Mouse (Mus musculus) heart, postnatal 10 days (tissue): ENCODE results near the gene Gpr19. TPM values are rescaled to one million over a fixed set of nuclear protein-coding genes. Genes with fewer than 3 reads are reported as not detected.

Source experiments
- DNase-seq, 2 experiments: peaks; one replicate each; pipeline ENCODE4 v3.0.0; 2021
- intact Hi-C: fragments of 180-260 bp; cut with DNase I; formaldehyde crosslinking; loops from one replicate; pipeline ENCODE4 v1.15.1; 2025
- total RNA-seq, 2 experiments: library from RNA; stranded (reverse); gene quantifications; 2 replicates each; pipeline ENCODE4 v1.2.3; 2021

Gene Gpr19
- 1 to 10 TPM; 4.3 to 4.8 TPM for total RNA-seq

DNA sequence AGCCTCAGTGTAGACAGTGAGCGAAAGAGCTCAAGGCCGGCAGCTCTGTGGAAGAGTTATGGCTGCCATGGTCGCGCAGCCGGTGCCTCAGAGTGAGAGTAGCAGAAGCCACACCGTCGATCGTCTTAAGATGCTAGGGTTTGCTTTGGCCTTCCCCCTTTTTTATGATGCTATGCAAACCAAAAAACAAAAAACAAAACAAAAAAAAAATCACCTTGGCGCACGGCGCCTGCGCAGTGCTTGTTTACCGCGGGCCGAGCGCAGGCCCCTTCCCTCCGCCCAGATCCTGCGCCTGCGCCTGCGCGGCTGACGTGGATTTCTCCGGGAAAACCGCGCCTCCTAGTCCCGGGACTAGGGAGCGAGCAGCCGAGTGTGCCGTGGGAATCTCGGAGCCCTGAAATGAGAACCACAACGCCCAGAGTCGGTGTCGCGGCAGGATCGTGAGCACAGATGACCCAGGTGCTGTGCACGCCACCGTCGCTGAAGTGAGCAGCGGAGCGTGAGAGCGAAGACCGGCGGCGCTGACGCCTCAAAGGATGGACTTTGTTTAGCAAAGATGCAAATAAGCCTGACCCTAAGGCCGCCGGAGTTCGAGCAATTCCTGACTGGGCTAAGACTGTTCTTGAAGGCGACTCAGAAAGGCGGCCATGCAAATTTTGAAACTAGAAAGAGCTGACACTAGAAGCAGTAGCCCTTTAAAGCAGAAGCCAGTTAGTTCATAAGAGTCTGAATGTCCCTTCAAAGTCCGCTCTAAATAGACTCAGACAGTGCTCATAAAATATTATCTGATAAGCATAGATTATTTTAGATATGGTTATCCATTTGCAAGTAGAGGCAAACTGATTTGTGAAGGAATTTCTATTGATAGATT, at the start of gene Gpr19:
Gene Gpr19, minus strand, starts transcription at position 484 of the 871 bp plus-strand sequence.
- peak; percentile 93 to 95 for DNase-seq
- intact Hi-C loops = loop anchor here (1.0 to 2.0 kb wide), 2 partner anchors 22 to 48 kb away; partner anchors contain the start of gene Cdkn1b

DNA sequence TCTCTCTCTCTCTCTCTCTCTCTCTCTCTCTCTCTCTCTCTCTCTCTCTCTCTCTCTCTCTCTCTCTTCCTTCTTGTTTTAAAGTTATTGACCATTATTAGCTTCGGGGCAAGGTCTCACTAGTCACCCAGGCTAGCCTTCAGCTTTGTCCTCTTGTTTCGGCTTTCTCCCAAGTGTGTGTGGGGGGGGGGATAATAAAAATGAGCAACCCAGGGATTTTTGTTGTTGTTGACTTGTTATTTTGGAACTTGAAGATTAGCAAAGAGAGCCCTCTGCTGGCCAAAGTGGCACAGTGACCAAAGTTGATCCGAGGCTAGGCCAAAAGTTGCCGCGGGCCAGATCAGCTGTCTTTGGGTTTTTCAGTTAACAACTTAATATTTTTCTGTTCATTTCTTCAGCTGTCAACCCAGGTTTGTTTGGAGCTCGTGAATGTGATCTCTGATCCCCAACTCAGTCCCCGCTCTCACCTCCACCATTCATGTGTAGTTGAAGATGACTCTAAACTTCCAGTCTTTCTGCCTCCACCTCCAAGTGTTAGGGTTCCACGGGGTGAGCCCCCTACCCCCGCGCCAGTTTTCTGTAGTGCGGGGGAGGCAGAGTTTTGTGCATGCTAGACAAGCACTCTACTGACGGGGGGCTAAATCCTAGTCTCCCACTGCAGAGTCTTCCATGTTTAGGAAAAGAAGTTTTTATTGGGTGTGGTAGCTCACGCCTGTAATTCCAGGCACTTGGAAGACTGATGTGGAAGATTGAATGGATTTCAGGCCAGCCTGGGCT, 49.1 kb upstream of the Gpr19 start:
- intact Hi-C loops = loop anchor here (2.0 to 10.0 kb wide), 5 partner anchors 27 to 523 kb away; partner anchors contain the start of genes Cdkn1b and Gpr19
- peak; percentile 74 to 83 for DNase-seq

DNA sequence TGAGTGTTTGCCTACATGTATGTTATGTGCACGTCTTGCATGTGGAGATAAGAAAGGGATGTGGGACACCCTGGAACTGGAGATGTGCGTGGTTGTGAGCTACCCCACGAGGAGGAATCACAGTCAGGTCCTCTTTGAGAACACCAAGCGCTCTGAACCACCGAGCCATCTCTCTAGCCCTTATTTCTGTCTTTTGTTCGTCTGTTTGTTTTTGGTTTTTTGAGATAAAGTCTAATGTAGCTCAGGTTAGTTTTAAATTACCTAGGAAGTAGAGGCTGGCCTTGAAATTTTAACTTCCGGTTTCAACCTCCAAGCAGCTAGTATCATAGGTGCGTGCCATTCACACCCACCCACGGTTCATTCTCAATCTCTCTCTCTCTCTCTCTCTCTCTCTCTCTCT, 48.5 kb upstream of the Gpr19 start:
- no peak for DNase-seq
- intact Hi-C loops = loop anchor here (2.0 to 10.0 kb wide), 5 partner anchors 26 to 522 kb away; partner anchors contain the start of genes Cdkn1b and Gpr19

DNA sequence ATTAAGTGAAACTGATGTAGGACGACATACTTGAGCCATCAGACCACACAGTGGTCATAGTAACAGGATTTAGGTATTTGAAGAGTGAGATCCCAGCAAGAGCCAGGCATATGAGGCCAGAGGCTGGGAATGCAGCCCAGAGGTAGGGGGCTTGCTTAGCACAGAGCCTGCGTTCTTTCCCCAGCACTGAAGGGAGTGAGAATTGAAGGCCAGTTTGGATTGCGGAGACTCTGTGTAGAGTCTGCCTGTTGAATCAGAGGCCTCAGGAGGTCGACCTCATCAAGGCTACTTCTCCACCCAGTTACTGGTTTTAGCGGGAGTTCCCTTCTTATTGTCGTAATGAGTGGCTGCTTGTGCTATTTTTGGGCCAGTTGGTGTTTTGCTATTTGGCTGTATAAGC, 47.7 kb upstream of the Gpr19 start:
- DNase-seq = no peak

DNA sequence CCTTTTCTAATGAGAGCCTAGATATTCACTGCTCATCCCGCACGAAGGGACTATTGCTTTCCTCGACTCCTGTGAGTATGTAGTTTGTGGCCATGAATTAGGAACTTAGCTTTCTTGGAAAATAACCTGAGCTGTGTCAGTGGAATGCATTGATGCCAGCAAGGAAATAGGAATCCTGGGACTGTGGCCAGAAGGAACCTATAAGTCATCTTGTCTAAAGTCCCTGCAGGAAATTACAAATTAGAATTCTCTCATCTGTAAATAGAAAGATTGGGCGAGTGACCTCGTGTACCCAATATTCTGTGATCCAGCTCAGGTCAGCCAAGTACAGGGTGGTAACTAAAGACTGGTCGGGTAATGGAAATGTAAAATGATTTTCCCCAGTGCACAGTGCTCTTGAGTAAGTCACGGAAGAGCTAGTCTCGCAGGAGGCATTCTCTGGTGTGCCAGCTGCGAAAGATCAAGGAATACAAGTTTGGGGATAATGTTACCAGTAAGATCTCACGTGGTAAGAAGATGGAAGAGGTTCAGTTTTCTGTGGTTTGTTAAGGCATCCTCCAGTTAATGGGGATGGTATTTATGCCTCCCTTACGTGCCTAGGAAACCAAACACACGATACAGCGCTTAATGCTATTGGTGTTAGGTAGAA, 45.5 kb upstream of the Gpr19 start:
- intact Hi-C loops = loop anchor here (10.0 kb wide), 1 partner anchor 519 kb away; no protein-coding TSS in a partner anchor
- no peak for DNase-seq

More for the DNA sequence above, 47.7 kb upstream of the Gpr19 start:
- intact Hi-C loops = loop anchor here (2.0 to 10.0 kb wide), 5 partner anchors 25 to 521 kb away; partner anchors contain the start of genes Cdkn1b and Gpr19

DNA sequence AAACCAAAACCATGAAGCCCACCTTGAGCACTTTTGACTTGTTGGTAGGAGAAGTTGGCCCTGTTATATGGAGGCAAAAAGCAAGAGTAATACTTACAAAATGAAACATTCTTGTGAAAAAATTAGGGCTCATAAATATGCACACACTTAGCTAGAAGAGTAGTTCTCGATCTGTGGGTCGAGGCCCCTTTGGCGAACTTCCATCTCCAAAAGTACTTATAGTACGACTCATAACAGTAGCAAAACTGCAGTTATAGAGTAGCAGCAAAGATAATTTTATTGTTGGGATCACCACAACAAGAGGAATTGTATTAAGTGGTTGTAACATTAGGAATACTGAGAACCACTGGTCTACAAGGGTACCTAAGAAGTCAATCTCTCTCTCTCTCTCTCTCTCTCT, 41.4 kb upstream of the Gpr19 start:
- intact Hi-C loops = loop anchor here (10.0 kb wide), 1 partner anchor 515 kb away; no protein-coding TSS in a partner anchor

DNA sequence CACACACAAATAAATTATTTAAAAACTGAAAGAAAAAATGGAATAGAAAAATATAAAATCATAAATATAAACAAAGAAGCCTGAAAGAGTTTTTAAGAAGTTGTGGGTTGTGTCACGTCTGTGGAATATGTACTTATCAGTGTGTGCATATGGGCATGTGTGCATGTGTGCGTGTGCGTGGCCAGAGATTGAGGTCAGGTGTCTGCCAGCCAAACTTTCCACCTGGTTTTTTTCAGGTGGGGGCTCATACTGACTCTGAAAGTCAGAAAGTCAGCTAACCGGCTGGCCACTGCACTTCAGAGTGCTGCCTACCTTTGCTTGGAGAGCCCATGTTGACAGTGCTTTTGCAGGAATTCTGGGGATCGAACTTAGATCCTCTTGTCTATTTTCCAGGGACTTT, 35.9 kb upstream of the Gpr19 start:
- DNase-seq = no peak
- intact Hi-C loops = no loop called here

More for the DNA sequence above, 41.4 kb upstream of the Gpr19 start:
- DNase-seq = no peak

DNA sequence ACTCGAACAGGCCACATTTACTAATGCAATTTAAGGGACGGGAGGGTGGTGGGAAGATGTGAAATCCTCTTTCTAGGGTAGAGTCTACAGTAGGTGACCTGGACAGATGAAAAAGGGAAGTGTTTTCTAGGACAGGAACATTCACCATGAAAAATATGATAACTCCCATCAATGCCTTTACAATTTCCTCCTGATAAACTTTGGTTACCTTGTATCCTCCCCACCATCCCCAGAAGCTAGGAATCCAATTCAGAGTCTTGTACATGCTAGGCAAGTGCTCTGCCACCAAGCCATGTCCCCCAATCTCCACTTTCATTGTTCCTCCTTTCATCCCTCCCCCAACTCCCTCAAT, 34.8 kb upstream of the Gpr19 start:
- DNase-seq = no peak
- intact Hi-C loops = no loop called here

DNA sequence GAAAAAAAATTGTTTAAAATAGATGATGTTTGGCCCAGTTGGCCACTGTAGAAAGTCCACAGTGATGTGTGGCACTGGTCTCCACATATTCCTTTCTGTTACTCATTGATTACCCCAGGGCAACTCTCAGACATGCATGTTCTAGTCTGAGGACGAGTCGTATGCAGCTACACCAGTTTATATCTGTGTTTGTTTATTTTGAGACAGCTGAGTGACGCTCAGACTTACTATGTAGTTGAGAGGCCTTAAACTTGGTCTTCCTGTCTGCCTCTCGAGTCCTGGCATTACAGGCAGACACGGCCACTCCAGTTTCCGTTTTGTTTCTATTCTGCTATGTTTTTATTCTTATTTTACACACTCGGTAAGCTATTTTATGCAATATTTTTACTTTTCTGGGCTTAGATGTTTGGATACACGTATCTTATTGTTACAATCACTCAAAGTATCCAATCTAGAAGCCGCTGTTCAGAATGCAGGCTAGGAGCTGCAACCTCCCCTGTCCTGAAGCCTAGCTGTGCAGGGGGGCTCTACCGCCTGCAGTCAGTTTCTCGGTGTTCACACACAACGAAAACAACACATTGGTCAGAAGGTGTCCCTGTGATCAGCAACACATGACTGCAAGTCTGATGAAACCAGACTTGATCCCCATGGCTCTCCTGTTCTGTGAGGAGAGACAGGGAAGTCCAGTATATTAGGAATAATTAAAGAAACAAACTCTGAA, 34.3 kb upstream of the Gpr19 start:
- DNase-seq = peak in 1 of 2 experiments; percentile 51
- intact Hi-C loops = no loop called here

DNA sequence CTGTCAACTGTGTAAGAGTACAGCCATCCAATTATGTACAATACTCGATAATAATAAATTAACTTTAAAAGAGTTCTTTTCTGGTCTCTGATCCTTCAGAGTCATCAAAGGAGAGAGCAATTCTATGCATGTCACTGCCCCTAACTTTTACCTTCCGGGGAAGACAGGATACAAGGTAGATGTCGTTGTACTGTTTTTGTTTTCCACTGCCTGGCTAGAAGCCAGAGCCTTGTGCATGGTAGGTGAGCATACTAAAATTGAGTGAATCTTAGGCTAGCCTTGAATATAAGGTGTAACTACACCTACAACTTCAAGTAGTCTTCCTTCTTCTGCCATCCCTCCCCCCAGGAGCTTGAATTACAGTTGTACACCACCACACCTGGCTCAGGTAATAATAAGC, 32.8 kb upstream of the Gpr19 start:
- no peak for DNase-seq

DNA sequence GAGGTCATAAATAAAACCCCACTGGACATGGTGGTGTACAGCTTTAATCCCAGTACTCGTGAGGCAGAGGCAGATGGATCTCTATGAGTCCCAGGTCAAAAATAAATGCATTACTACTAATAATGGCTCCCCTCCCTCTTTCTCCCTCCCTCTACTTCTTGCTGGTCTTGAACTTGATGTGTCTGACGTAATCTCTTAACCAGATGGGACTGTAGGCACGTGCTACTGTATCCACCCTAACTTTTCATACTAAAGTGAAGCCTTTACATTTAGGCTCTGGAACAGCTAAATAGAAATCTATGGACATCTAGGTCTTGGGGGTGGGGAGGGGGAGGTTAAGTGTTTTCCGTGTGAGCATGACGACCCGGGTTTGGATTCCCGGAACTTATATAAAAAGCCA, 32.0 kb upstream of the Gpr19 start:
- no peak for DNase-seq
- intact Hi-C loops = no loop called here

More for the DNA sequence above, 32.8 kb upstream of the Gpr19 start:
- intact Hi-C loops = no loop called here

DNA sequence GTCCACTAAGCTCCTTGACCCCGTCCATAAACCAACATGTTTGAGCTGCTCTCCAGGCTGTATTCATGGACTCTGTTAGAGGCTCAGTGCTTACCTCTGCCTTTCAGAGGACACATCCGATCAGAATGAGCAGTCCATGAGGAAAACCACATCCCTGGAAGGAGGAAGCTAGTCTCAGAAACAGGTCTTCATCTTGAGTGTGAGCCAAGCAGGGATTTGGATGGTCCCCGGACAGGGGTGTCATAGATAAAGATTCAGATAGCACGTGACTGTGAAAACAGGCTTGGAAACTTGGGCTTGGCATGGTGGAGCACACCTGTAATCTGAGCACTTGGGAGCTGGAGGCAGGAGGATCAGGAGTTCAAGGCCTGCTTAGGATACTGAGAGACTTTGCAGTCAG, 31.5 kb upstream of the Gpr19 start:
- intact Hi-C loops = loop anchor here (2.0 kb wide), 1 partner anchor 51 kb away; the partner anchor contains the start of gene Apold1

DNA sequence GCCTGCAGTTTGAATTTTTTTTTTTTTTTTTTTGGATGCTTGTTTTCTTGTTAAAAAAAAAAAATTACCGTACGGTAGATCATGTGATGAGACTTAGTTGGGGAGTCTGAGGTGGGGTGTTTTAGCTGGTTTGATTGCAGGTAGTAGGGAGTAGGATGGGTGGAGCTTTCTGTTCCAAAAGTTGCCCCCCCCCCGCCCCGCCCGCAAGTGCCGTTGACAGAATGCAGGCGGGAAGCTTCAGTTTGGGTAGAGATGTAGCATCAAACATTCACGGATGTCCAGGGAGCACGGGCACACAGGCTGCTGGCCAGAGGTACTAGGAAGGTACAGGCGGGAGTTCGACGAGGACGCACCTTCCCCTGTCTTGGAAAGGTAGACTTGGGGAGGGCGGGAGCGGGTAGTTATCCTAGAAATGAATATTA, 30.5 kb upstream of the Gpr19 start:
- intact Hi-C loops = loop anchor here (1.0 to 2.0 kb wide), 2 partner anchors 9 to 52 kb away; partner anchors contain the start of genes Apold1 and Cdkn1b
- DNase-seq = peak; percentile 52 to 55

More for the DNA sequence above, 31.5 kb upstream of the Gpr19 start:
- DNase-seq = no peak

DNA sequence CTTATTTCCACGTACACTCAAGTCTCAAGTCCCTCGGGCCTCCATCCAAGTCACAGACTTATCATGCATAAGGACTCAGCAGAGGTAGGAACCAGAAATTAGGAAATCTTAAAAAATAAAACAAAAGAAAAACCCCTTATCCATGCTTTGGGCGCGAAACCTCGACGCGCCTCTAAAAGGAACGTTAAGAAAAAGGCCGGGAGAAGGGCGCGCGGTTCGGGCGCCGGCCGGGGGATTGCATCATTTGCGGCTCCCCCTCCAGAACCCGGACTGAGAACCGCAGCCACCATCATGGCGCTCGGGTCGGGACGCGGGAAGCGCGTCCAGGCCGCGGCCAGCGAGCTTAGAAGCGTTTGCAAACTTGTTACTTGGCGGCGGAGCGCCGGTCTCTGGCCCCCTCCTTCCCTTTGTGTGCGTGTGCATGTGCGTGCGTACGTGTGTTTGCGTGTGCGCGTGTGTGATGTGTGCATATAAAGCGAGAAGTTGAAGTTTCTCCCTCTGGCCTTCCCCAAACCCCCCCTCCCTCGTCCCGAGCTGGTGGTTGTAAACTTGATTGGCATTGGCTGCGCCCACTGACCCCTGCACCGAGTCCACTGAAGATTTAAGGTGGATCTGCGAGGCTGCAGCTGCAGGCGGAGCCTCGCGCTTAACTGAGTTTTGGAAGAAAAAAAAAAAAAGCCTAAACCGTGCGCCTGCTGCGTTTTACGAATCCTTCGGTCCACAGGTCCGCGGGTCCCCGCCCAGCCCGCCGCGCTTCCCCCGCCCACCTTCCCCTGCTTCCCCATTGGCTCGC, 29.9 kb upstream of the Gpr19 start:
- intact Hi-C loops = loop anchor here (1.0 to 2.0 kb wide), 2 partner anchors 8 to 53 kb away; partner anchors contain the start of genes Apold1 and Cdkn1b
- DNase-seq = peak; percentile 91 to 92

DNA sequence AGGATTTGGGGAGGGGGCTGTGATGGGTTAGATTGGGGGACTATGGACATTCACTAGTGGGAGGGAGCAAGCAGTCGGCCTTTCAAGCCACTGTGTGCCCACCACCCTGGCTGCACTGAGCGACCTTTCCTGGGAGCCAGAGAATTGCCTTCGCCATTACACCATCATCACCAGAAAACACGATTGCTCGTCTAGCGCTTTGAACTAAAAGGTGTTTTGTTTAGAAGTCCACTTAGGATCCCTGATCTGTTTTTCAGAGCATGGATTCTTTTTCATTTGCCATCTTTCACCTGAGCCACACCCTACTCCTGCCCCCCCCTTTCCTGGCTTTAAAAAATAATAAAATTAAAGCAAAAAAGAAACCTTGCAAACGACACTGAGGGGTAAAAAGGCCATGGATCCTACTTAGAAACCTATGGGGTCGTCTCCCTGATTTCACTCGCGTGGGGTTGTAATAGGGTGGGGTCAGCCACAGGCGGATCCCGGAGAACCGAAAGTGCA, 29.3 kb upstream of the Gpr19 start:
- DNase-seq = peak in 1 of 2 experiments; percentile 51
- intact Hi-C loops = loop anchor here (1.0 to 2.0 kb wide), 2 partner anchors 7 to 53 kb away; partner anchors contain the start of genes Apold1 and Cdkn1b

DNA sequence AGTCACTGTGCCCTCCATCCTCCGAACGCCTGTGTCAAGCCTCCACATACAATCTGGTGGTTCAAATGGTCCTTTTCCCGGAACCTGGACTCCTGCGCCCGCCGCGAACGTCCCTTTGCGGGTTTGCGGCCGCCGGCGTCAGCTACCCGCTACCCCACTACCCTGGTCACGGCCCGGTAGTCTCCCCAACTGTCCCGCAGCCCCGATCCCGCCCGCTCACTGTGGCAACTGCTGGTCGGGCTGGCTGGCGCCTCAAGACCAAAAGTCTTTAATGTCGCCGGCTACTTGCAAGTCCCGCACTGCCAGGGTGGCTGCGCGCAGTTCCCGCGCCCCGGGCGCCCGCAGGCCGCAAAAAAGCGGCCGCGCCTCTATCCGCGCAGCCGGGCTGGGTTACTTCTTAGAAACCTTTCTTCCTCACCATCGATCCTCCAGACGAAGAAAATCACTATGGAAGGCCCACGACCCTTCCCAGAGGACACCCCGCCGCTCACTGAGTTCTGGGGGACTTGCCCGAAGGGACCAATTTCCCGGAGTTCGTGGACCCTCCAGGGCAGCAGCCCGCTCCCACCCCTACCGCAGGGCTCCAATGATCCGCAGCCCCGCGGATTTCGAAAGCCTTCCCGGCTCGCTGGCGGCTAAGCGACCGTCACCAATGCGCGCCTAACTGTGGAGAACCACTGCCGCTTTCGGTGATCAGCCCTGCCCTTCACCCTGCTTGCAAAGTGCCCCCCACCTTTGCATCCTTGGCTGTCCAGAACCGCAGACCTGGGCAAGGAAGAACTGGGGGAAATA, 28.6 kb upstream of the Gpr19 start:
- intact Hi-C loops = no loop called here
- peak; percentile 76 to 80 for DNase-seq

DNA sequence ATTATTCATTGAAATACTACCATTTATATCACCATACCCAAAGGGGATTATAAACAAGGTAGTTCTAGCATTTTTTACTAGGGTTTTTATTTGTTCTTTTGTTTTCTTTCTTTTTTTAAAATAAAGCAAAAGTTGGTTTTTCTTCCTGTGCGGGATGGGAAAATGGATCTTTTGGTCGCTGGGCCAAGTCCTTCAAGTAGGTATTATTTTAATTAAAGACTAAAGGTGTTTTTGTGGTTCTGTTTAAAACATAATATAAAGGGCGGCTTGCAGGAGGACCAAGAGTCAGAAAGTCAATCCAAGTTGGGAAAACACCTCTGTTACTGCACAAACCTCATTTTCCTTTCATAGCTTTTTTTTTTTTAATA, 27.9 kb upstream of the Gpr19 start:
- intact Hi-C loops = no loop called here
- DNase-seq = no peak
